Mouse (Mus musculus) liver, embryonic 12.5 days (tissue): ENCODE results near the gene Ing1. TPM values are rescaled to one million over a fixed set of nuclear protein-coding genes. Genes with fewer than 3 reads are reported as not detected.
"Not testable (repeated sequence)": the region's sequence is repeated elsewhere in the genome, so short reads cannot be mapped to it uniquely, and the experiment has no call there.

ENCODE experiments used
- ATAC-seq: fragments of 200-750 bp; cut with Nextera tagmentation; 2 replicates; pipeline ENCODE4 v1.8.0; 2017; ENCODE audit warnings: moderate number of reproducible peaks, mild to moderate bottlenecking, moderate library complexity
- H3K27ac ChIP-seq: fragments of 300-500 bp; sonication (generic); 2 replicates; pipeline ENCODE4 v1.5.1; 2016; ENCODE audit warnings: mild to moderate bottlenecking
- H3K27me3 ChIP-seq: fragments of 300-500 bp; sonication (generic); replicated peaks from 2 replicates; pipeline ENCODE4 v1.6.1; 2016; ENCODE audit warnings: mild to moderate bottlenecking, moderate library complexity
- H3K36me3 ChIP-seq: fragments of 300-500 bp; sonication (generic); 2 replicates; pipeline ENCODE4 v1.6.1; 2016; ENCODE audit warnings: mild to moderate bottlenecking, moderate library complexity
- H3K4me1 ChIP-seq: fragments of 300-500 bp; sonication (generic); 2 replicates; pipeline ENCODE4 v1.6.1; 2016
- H3K4me2 ChIP-seq: fragments of 300-500 bp; sonication (generic); 2 replicates; pipeline ENCODE4 v1.6.1; 2016; ENCODE audit warnings: mild to moderate bottlenecking, moderate library complexity
- H3K4me3 ChIP-seq: fragments of 300-500 bp; sonication (generic); 2 replicates; pipeline ENCODE4 v1.5.1; 2016; ENCODE audit warnings: mild to moderate bottlenecking, moderate library complexity
- H3K9ac ChIP-seq: fragments of 300-500 bp; sonication (generic); 2 replicates; pipeline ENCODE4 v1.6.1; 2016; ENCODE audit warnings: mild to moderate bottlenecking, moderate library complexity
- H3K9me3 ChIP-seq: fragments of 300-500 bp; sonication (generic); replicated peaks from 2 replicates; pipeline ENCODE4 v1.6.1; 2016; ENCODE audit warnings: mild to moderate bottlenecking, moderate library complexity
- WGBS: fragments of 180-500 bp; shearing (Covaris S2); methylation state at CpG from one replicate; pipeline ENCODE4 v1.1.7; 2016; ENCODE audit not compliant: insufficient replicate concordance; 5-methylcytosine and 5-hydroxymethylcytosine counted together
- polyA plus RNA-seq: library from polyadenylated mRNA; unstranded; fragments of >200 nt; fragmentation: Nextera tagmentation; extraction: Ambion mirVana; gene quantifications from 2 replicates; pipeline ENCODE4 v1.2.1, GENCODE M21; 2016

The Ing1 gene
- polyA plus RNA-seq, 1 experiment from 2014 or later, result 21.6 TPM

GRCm38 (mm10) chr8:11530155-11530770 lies 25.1 kb upstream of the Ing1 start:
- Histone ChIP-seq H3K4me3 (no peak overlapping the region), H3K27me3 (no peaks in the 10 kb centered on the region), H3K9me3 (no peaks in the 10 kb centered on the region), H3K36me3 (peaks cover 81% of the 10 kb centered on the region), H3K4me2 (no peak overlapping the region), H3K4me1 (peaks cover 4% of the 10 kb centered on the region; the same call in 1 of the 2 replicates), H3K9ac (no peak overlapping the region), H3K27ac (no peak overlapping the region)
- WGBS, result 86% methylated on average over 18 of the region's 18 CpGs
- ATAC-seq, result peak; percentile 51; the same call in 1 of the 2 replicates

GRCm38 (mm10) chr8:11530849-11531248 lies 24.5 kb upstream of the Ing1 start:
- H3K4me3 ChIP-seq, result no peak overlapping the region
- peaks cover 4% of the 10 kb centered on the region; the same call in 1 of the 2 replicates for H3K4me1 ChIP-seq
- no peaks in the 10 kb centered on the region for H3K27me3 ChIP-seq
- H3K4me2 ChIP-seq, result no peak overlapping the region
- peaks cover 83% of the 10 kb centered on the region for H3K36me3 ChIP-seq
- ATAC-seq, result peak; percentile 71
- H3K27ac ChIP-seq, result no peak overlapping the region
- no peaks in the 10 kb centered on the region for H3K9me3 ChIP-seq
- WGBS, result 75% methylated on average over 4 of the region's 4 CpGs
- H3K9ac ChIP-seq, result no peak overlapping the region

GRCm38 (mm10) chr8:11534494-11534893 lies 20.9 kb upstream of the Ing1 start:
- ATAC-seq, result no peak
- H3K9me3 ChIP-seq, result no peaks in the 10 kb centered on the region
- H3K27ac ChIP-seq, result no peak overlapping the region
- peaks cover 4% of the 10 kb centered on the region; the same call in 1 of the 2 replicates for H3K4me1 ChIP-seq
- WGBS, result 68% methylated on average over 9 of the region's 9 CpGs
- H3K4me2 ChIP-seq, result no peak overlapping the region
- H3K27me3 ChIP-seq, result no peaks in the 10 kb centered on the region
- no peak overlapping the region for H3K4me3 ChIP-seq
- no peak overlapping the region for H3K9ac ChIP-seq
- H3K36me3 ChIP-seq, result peaks cover 90% of the 10 kb centered on the region

GRCm38 (mm10) chr8:11539049-11539448 lies 16.3 kb upstream of the Ing1 start:
- Histone ChIP-seq H3K27ac (no peak overlapping the region), H3K4me3 (no peak overlapping the region), H3K9ac (no peak overlapping the region), H3K4me1 (no peaks in the 10 kb centered on the region), H3K27me3 (no peaks in the 10 kb centered on the region), H3K36me3 (peaks cover 95% of the 10 kb centered on the region), H3K9me3 (no peaks in the 10 kb centered on the region), H3K4me2 (no peak overlapping the region)
- ATAC-seq, result no peak
- 82% methylated on average over 4 of the region's 4 CpGs for WGBS

- H3K9ac ChIP-seq, result no peak overlapping the region
- H3K4me2 ChIP-seq, result no peak overlapping the region
- 82% methylated on average over 8 of the region's 8 CpGs for WGBS
- H3K36me3 ChIP-seq, result peaks cover 92% of the 10 kb centered on the region
- no peaks in the 10 kb centered on the region for H3K27me3 ChIP-seq
- no peaks in the 10 kb centered on the region for H3K4me1 ChIP-seq
- H3K4me3 ChIP-seq, result no peak overlapping the region
- no peak overlapping the region for H3K27ac ChIP-seq
- no peaks in the 10 kb centered on the region for H3K9me3 ChIP-seq
- no peak for ATAC-seq
These were observed 15.2 kb upstream of the Ing1 start for GRCm38 (mm10) chr8:11540182-11540581.

- Histone ChIP-seq H3K27ac (no peak overlapping the region), H3K4me3 (no peak overlapping the region), H3K27me3 (no peaks in the 10 kb centered on the region), H3K9ac (no peak overlapping the region), H3K4me1 (0 out of 2 replicates have a peak, but pooled peaks cover 3% of the 10 kb centered on the region), H3K4me2 (no peak overlapping the region), H3K9me3 (no peaks in the 10 kb centered on the region), H3K36me3 (peaks cover 90% of the 10 kb centered on the region)
- 82% methylated on average over 12 of the region's 12 CpGs for WGBS
- no peak for ATAC-seq
These were observed 13.3 kb upstream of the Ing1 start for GRCm38 (mm10) chr8:11542031-11542430.

- 0 out of 2 replicates have a peak, but pooled peaks cover 7% of the 10 kb centered on the region for H3K4me1 ChIP-seq
- H3K9me3 ChIP-seq, result no peaks in the 10 kb centered on the region
- H3K4me3 ChIP-seq, result no peak overlapping the region
- WGBS, result 78% methylated on average over 4 of the region's 4 CpGs
- H3K4me2 ChIP-seq, result no peak overlapping the region
- no peak for ATAC-seq
- H3K9ac ChIP-seq, result no peak overlapping the region
- H3K36me3 ChIP-seq, result peaks cover 88% of the 10 kb centered on the region
- H3K27ac ChIP-seq, result no peak overlapping the region
- no peaks in the 10 kb centered on the region for H3K27me3 ChIP-seq
These were observed 12.5 kb upstream of the Ing1 start for GRCm38 (mm10) chr8:11542866-11543265.

- H3K36me3 ChIP-seq, result peaks cover 78% of the 10 kb centered on the region
These were observed 11.0 kb upstream of the Ing1 start for GRCm38 (mm10) chr8:11544386-11544785.

GRCm38 (mm10) chr8:11547063-11547462 lies 8.3 kb upstream of the Ing1 start:
- no peak overlapping the region for H3K4me3 ChIP-seq
- H3K4me2 ChIP-seq, result no peak overlapping the region
- WGBS, result 54% methylated on average over 6 of the region's 6 CpGs
- no peaks in the 10 kb centered on the region for H3K27me3 ChIP-seq
- no peak for ATAC-seq
- H3K27ac ChIP-seq, result no peak overlapping the region
- H3K9ac ChIP-seq, result no peak overlapping the region
- peaks cover 51% of the 10 kb centered on the region for H3K36me3 ChIP-seq
- H3K4me1 ChIP-seq, result peaks cover 33% of the 10 kb centered on the region
- no peaks in the 10 kb centered on the region for H3K9me3 ChIP-seq

More at GRCm38 (mm10) chr8:11544386-11544785, 11.0 kb upstream of the Ing1 start:
- H3K4me1 ChIP-seq, result peaks cover 16% of the 10 kb centered on the region
- ATAC-seq, result no peak
- H3K9me3 ChIP-seq, result no peaks in the 10 kb centered on the region
- no peaks in the 10 kb centered on the region for H3K27me3 ChIP-seq
- no peak overlapping the region for H3K4me2 ChIP-seq
- no peak overlapping the region for H3K27ac ChIP-seq
- 37% methylated on average over 3 of the region's 3 CpGs for WGBS
- H3K4me3 ChIP-seq, result no peak overlapping the region
- H3K9ac ChIP-seq, result no peak overlapping the region

GRCm38 (mm10) chr8:11549706-11550105 lies 5.7 kb upstream of the Ing1 start:
- WGBS, result 8% methylated on average over 7 of the region's 7 CpGs
- peak overlapping the region; percentile 81 for H3K4me3 ChIP-seq
- ATAC-seq, result no peak
- peak overlapping the region; percentile 89 for H3K27ac ChIP-seq
- no peaks in the 10 kb centered on the region for H3K27me3 ChIP-seq
- peaks cover 31% of the 10 kb centered on the region for H3K36me3 ChIP-seq
- peak overlapping the region; percentile 86 for H3K4me2 ChIP-seq
- H3K9ac ChIP-seq, result peak overlapping the region; percentile 80
- peaks cover 48% of the 10 kb centered on the region for H3K4me1 ChIP-seq
- no peaks in the 10 kb centered on the region for H3K9me3 ChIP-seq

- peak within 1 kb of the TSS; percentile 86 for H3K4me2 ChIP-seq
- WGBS, result under 1% methylated on average over 53 of the region's 53 CpGs
- peak; percentile 83 for ATAC-seq
These were observed 5.0 kb upstream of the Ing1 start, which contains the start of gene Cars2 for GRCm38 (mm10) chr8:11550281-11550948. TSS of gene Cars2 (minus strand) at chr8:11550783.

GRCm38 (mm10) chr8:11551497-11551896 lies 3.9 kb upstream of the Ing1 start:
- H3K4me2 ChIP-seq, H3K9me3 ChIP-seq, ATAC-seq, H3K27me3 ChIP-seq, H3K9ac ChIP-seq, H3K27ac ChIP-seq, H3K4me3 ChIP-seq: not testable (repeated sequence)
- 70% methylated on average over 4 of the region's 4 CpGs for WGBS
- Histone ChIP-seq H3K4me1 (peaks cover 51% of the 10 kb centered on the region), H3K36me3 (peaks cover 15% of the 10 kb centered on the region)

More at GRCm38 (mm10) chr8:11550281-11550948, 5.0 kb upstream of the Ing1 start, which contains the start of gene Cars2:
- H3K4me3 ChIP-seq, result peak within 1 kb of the TSS; percentile 81
- peak within 1 kb of the TSS; percentile 80 for H3K9ac ChIP-seq
- H3K27ac ChIP-seq, result peak within 1 kb of the TSS; percentile 89
- H3K36me3 ChIP-seq, result peaks cover 24% of the 10 kb centered on the region
- H3K9me3 ChIP-seq, result no peaks in the 10 kb centered on the region
- H3K27me3 ChIP-seq, result no peaks in the 10 kb centered on the region
- peaks cover 51% of the 10 kb centered on the region for H3K4me1 ChIP-seq
